Mouse (Mus musculus): ENCODE results near the gene Atp1b3.
A peak's percentile ranks its signal among the peaks of the same experiment; 100 is the strongest.

Atp1b3 gene

GRCm38 (mm10) chr9:96364141-96364838 is at the start of gene Atp1b3:
TSS of gene Atp1b3 (minus strand) at chr9:96364442.
- peak; percentile 100 for DNase-seq (ENCODE audit: low read depth in 2 of 2, low spot score in 2 of 2)

GRCm38 (mm10) chr9:96412821-96413405 is 48.7 kb upstream of the Atp1b3 start:
- no peak for DNase-seq (ENCODE audit: low read depth in 2 of 2, low spot score in 2 of 2)

- DNase-seq (ENCODE audit: low read depth in 2 of 2, low spot score in 2 of 2) = no peak
Measured at GRCm38 (mm10) chr9:96404312-96404711, 40.1 kb upstream of the Atp1b3 start.

- DNase-seq (ENCODE audit: low read depth in 2 of 2, low spot score in 2 of 2) = peak in 1 of 2 experiments; percentile 17
Measured at GRCm38 (mm10) chr9:96399916-96400315, 35.7 kb upstream of the Atp1b3 start.

- DNase-seq (ENCODE audit: low read depth in 2 of 2, low spot score in 2 of 2) = peak; percentile 45 to 59
Measured at GRCm38 (mm10) chr9:96399425-96399878, 35.2 kb upstream of the Atp1b3 start.

GRCm38 (mm10) chr9:96398614-96399013 is 34.4 kb upstream of the Atp1b3 start:
- DNase-seq (ENCODE audit: low read depth in 2 of 2, low spot score in 2 of 2) = no peak

- no peak for DNase-seq (ENCODE audit: low read depth in 2 of 2, low spot score in 2 of 2)
Measured at GRCm38 (mm10) chr9:96398165-96398564, 33.9 kb upstream of the Atp1b3 start.

GRCm38 (mm10) chr9:96394910-96395690 is 30.9 kb upstream of the Atp1b3 start:
- DNase-seq (ENCODE audit: low read depth in 2 of 2, low spot score in 2 of 2) = peak; percentile 69 to 71

- no peak for DNase-seq (ENCODE audit: low read depth in 2 of 2, low spot score in 2 of 2)
Measured at GRCm38 (mm10) chr9:96393731-96394235, 29.5 kb upstream of the Atp1b3 start.

- no peak for DNase-seq (ENCODE audit: low read depth in 2 of 2, low spot score in 2 of 2)
Measured at GRCm38 (mm10) chr9:96393112-96393511, 28.9 kb upstream of the Atp1b3 start.

GRCm38 (mm10) chr9:96391921-96392320 is 27.7 kb upstream of the Atp1b3 start:
- DNase-seq (ENCODE audit: low read depth in 2 of 2, low spot score in 2 of 2) = peak in 1 of 2 experiments; percentile 19

GRCm38 (mm10) chr9:96383714-96384487 is 19.7 kb upstream of the Atp1b3 start:
- DNase-seq (ENCODE audit: low read depth in 2 of 2, low spot score in 2 of 2) = no peak

GRCm38 (mm10) chr9:96382756-96383155 is 18.5 kb upstream of the Atp1b3 start:
- no peak for DNase-seq (ENCODE audit: low read depth in 2 of 2, low spot score in 2 of 2)

GRCm38 (mm10) chr9:96381393-96381792 is 17.2 kb upstream of the Atp1b3 start:
- DNase-seq (ENCODE audit: low read depth in 2 of 2, low spot score in 2 of 2) = no peak

- DNase-seq (ENCODE audit: low read depth in 2 of 2, low spot score in 2 of 2) = no peak
Measured at GRCm38 (mm10) chr9:96379551-96379950, 15.3 kb upstream of the Atp1b3 start.

- no peak for DNase-seq (ENCODE audit: low read depth in 2 of 2, low spot score in 2 of 2)
Measured at GRCm38 (mm10) chr9:96378747-96379146, 14.5 kb upstream of the Atp1b3 start.

GRCm38 (mm10) chr9:96377096-96377495 is 12.9 kb upstream of the Atp1b3 start:
- no peak for DNase-seq (ENCODE audit: low read depth in 2 of 2, low spot score in 2 of 2)

GRCm38 (mm10) chr9:96375819-96376218 is 11.6 kb upstream of the Atp1b3 start:
- no peak for DNase-seq (ENCODE audit: low read depth in 2 of 2, low spot score in 2 of 2)

GRCm38 (mm10) chr9:96371075-96371474 is 6.8 kb upstream of the Atp1b3 start:
- DNase-seq (ENCODE audit: low read depth in 2 of 2, low spot score in 2 of 2) = no peak

GRCm38 (mm10) chr9:96369654-96370384 is 5.6 kb upstream of the Atp1b3 start:
- no peak for DNase-seq (ENCODE audit: low read depth in 2 of 2, low spot score in 2 of 2)

All from CD8-positive naive resting alpha-beta T cell, adult 2 months (primary cell).